Mouse (Mus musculus): Measurements from ENCODE around the gene Tal1. TPM values are rescaled to one million over a fixed set of nuclear protein-coding genes. Genes with fewer than 3 reads are reported as not detected.

Gene Tal1
- total RNA-seq, 4 experiments from 2014 or later: 1.9 to 4.0 (median 2.6) TPM

- DNase-seq: no peak
Measured at GRCm38 (mm10) chr4:115119642-115120041, 63.4 kb downstream of the Tal1 start.

- no peak for DNase-seq
Measured at GRCm38 (mm10) chr4:115121162-115121561, 64.9 kb downstream of the Tal1 start.

Other genes with a start within 250 kb of the Tal1 start
- not detected for gene Gm12830, start 234.7 kb upstream of the Tal1 start, total RNA-seq (2022)
- gene Foxd2, start 147.6 kb upstream of the Tal1 start, total RNA-seq (2022): 1 to 10 TPM; 2.0 to 4.2 (median 3.1) TPM
- gene Foxe3, start 130.4 kb upstream of the Tal1 start, total RNA-seq (2022): under 1 TPM in 2 of 4 experiments, not detected in 2; 0.43 to 0.45 TPM
- 100 to 1,000 TPM in 2 of 4 experiments, 10 to 100 TPM in 2; 79.7 to 115 (median 105) TPM for gene Cmpk1, start 69.2 kb upstream of the Tal1 start, total RNA-seq (2022)
- gene Stil, start 56.3 kb upstream of the Tal1 start, total RNA-seq (2022): under 1 TPM; 0.52 to 0.89 (median 0.54) TPM
- gene Pdzk1ip1, start 32.3 kb downstream of the Tal1 start, total RNA-seq (2022): 1 to 10 TPM in 2 of 4 experiments, under 1 TPM in 1, not detected in 1; 0.37 to 1.1 (median 1.0) TPM
- not detected for gene Cyp4x1, start 77.9 kb downstream of the Tal1 start, total RNA-seq (2022)
- not detected for gene Cyp4a29, start 185.7 kb downstream of the Tal1 start, total RNA-seq (2022)
- gene Cyp4a12a, start 242.6 kb downstream of the Tal1 start, total RNA-seq (2022): under 1 TPM in 1 of 4 experiments, not detected in 3; 0.35 TPM